Mouse (Mus musculus) inflammation-experienced regulatory T-cells, adult 6 months (primary cell): ENCODE data around the gene Srbd1. TPM values are rescaled to one million over a fixed set of nuclear protein-coding genes. Genes with fewer than 3 reads are reported as not detected.

Experiments
- ATAC-seq: one replicate; pipeline ENCODE4 v1.8.0; 2017
- polyA plus RNA-seq, 3 experiments: library from polyadenylated mRNA; unstranded; fragments of 100-300 nt; shearing (Covaris generic); gene quantifications; one replicate each; pipeline ENCODE4 v1.2.1; 2017

The Srbd1 gene
- polyA plus RNA-seq, 3 experiments from 2014 or later, result 11.2 to 13.0 (median 11.3) TPM

- ATAC-seq, result no peak
These were observed 9.1 kb downstream of the Srbd1 start for GRCm38 (mm10) chr17:86135835-86136234.

GRCm38 (mm10) chr17:86134461-86134860, 10.5 kb downstream of the Srbd1 start:
- no peak for ATAC-seq

- no peak for ATAC-seq
These were observed 12.4 kb downstream of the Srbd1 start for GRCm38 (mm10) chr17:86132534-86132933.

- no peak for ATAC-seq
These were observed 16.8 kb downstream of the Srbd1 start for GRCm38 (mm10) chr17:86128198-86128597.

- ATAC-seq, result no peak
These were observed 19.1 kb downstream of the Srbd1 start for GRCm38 (mm10) chr17:86125908-86126307.

GRCm38 (mm10) chr17:86123146-86123545, 21.8 kb downstream of the Srbd1 start:
- ATAC-seq, result no peak

GRCm38 (mm10) chr17:86096875-86097274, 48.1 kb downstream of the Srbd1 start:
- no peak for ATAC-seq

- no peak for ATAC-seq
These were observed 51.9 kb downstream of the Srbd1 start for GRCm38 (mm10) chr17:86093124-86093523.

GRCm38 (mm10) chr17:86091631-86092030, 53.3 kb downstream of the Srbd1 start:
- ATAC-seq, result no peak

- ATAC-seq, result no peak
These were observed 54.9 kb downstream of the Srbd1 start for GRCm38 (mm10) chr17:86089893-86090588.

- no peak for ATAC-seq
These were observed 57.1 kb downstream of the Srbd1 start for GRCm38 (mm10) chr17:86087922-86088321.

GRCm38 (mm10) chr17:86086191-86086590, 58.8 kb downstream of the Srbd1 start:
- no peak for ATAC-seq

GRCm38 (mm10) chr17:86083207-86083606, 61.8 kb downstream of the Srbd1 start:
- no peak for ATAC-seq

GRCm38 (mm10) chr17:86078060-86078459, 66.9 kb downstream of the Srbd1 start:
- no peak for ATAC-seq

GRCm38 (mm10) chr17:86067444-86067843, 77.5 kb downstream of the Srbd1 start:
- ATAC-seq, result no peak

- ATAC-seq, result no peak
These were observed 79.1 kb downstream of the Srbd1 start for GRCm38 (mm10) chr17:86065833-86066232.

GRCm38 (mm10) chr17:86063461-86063860, 81.5 kb downstream of the Srbd1 start:
- peak; percentile 56 for ATAC-seq

GRCm38 (mm10) chr17:86060911-86061310, 84.1 kb downstream of the Srbd1 start:
- no peak for ATAC-seq

- ATAC-seq, result no peak
These were observed 104.6 kb downstream of the Srbd1 start for GRCm38 (mm10) chr17:86040221-86040984.

- ATAC-seq, result no peak
These were observed 105.2 kb downstream of the Srbd1 start for GRCm38 (mm10) chr17:86039741-86040140.

GRCm38 (mm10) chr17:86038211-86038648, 106.7 kb downstream of the Srbd1 start:
- no peak for ATAC-seq

- ATAC-seq, result no peak
These were observed 109.4 kb downstream of the Srbd1 start for GRCm38 (mm10) chr17:86035576-86035975.

GRCm38 (mm10) chr17:86035146-86035545, 109.8 kb downstream of the Srbd1 start:
- no peak for ATAC-seq

GRCm38 (mm10) chr17:86034641-86035040, 110.3 kb downstream of the Srbd1 start:
- ATAC-seq, result no peak
